ENCODE assay signal across 27 mouse cellular contexts in the genomic region with DNA sequence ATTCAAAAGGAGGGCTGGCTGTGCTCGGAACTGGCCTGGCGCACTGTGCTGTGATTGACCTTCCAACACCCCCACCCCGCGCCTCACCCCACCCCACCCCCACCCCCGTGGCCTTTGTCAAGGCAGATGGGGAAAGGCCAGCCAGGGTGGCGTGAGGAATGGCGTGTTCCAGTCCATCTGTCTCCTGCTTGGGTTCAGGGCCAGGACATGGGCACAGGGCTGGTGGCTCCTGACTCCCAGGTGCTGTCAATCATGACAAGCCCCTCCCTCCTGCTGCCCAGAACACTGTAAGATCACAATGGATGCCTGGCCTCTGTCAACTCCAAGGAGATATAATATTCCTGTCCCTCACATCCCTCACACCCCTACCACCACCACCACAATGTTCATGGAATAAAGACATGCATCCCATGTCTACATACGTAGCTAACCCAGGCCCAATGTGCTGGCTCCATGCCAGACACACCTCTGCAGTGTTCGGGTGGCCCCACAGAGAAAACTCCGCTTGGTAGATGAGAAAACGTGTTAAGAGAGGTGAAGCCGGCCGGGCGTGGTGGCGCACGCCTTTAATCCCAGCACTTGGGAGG. TPM values are rescaled to one million over a fixed set of nuclear protein-coding genes. Genes with fewer than 3 reads are reported as not detected.
A peak's percentile ranks its signal among the peaks of the same experiment; 100 is the strongest.
DNase-seq lines count a peak whose midpoint lies in the region; ATAC-seq lines count a peak whose summit lies in the region.
"Had no signal": no experiment of that assay in that cellular context is flagged by ENCODE, and none has a peak within 500 bp of the region (broad histone marks: within the 10 kb centered on the region; RNA-seq: fewer than 3 reads in every experiment).

No protein-coding gene starts in this region.

- no peak for ATAC-seq in neural tube, embryonic 15.5 days (ENCODE audit: low FRiP score)
- ATAC-seq: forebrain, postnatal 0 days; intestine, embryonic 15.5 days; liver, embryonic 12.5 days had no signal

- no peak overlapping the region for H3K4me2 ChIP-seq in neural tube, embryonic 15.5 days
- H3K4me2 ChIP-seq: embryonic facial prominence, embryonic 15.5 days; heart, embryonic 12.5 days; hindbrain, embryonic 15.5 days; intestine, embryonic 15.5 days; limb, embryonic 12.5 days; liver, embryonic 12.5 days; lung, embryonic 14.5 days; midbrain, embryonic 12.5 days; stomach, embryonic 15.5 days had no signal

- no peaks in the 10 kb centered on the region for H3K27me3 ChIP-seq in neural tube, embryonic 15.5 days (replicated peaks)
- H3K27me3 ChIP-seq: embryonic facial prominence, embryonic 15.5 days; hindbrain, embryonic 15.5 days; intestine, embryonic 15.5 days; limb, embryonic 12.5 days; liver, embryonic 12.5 days; midbrain, embryonic 12.5 days; stomach, embryonic 15.5 days had no signal

- H3K27ac ChIP-seq in neural tube, embryonic 15.5 days (replicated peaks) = no peak overlapping the region
- H3K27ac ChIP-seq: embryonic facial prominence, embryonic 15.5 days; gastrocnemius, adult 2 months; hindbrain, embryonic 15.5 days; intestine, embryonic 15.5 days; limb, embryonic 12.5 days; liver, embryonic 12.5 days; macrophage; midbrain, embryonic 12.5 days; stomach, embryonic 15.5 days had no signal

- no peak overlapping the region for H3K9ac ChIP-seq in neural tube, embryonic 15.5 days (replicated peaks)
- H3K9ac ChIP-seq: embryonic facial prominence, embryonic 15.5 days; forebrain, postnatal 0 days; heart, embryonic 12.5 days; hindbrain, embryonic 15.5 days; intestine, embryonic 15.5 days; limb, embryonic 12.5 days; liver, embryonic 12.5 days; lung, embryonic 14.5 days; midbrain, embryonic 12.5 days; stomach, embryonic 15.5 days had no signal

- no peaks in the 10 kb centered on the region for H3K4me1 ChIP-seq in neural tube, embryonic 15.5 days
- H3K4me1 ChIP-seq: intestine, embryonic 15.5 days; liver, embryonic 12.5 days had no signal

- DNase-seq in heart, adult 11 months = peak; percentile 88
- DNase-seq in heart, postnatal 4 days = no peak
- peak; percentile 24 for DNase-seq in neural tube, embryonic 10.5 days (ENCODE audit: extremely low spot score, low spot score)
- DNase-seq in brain, adult 2 months (ENCODE audit: low read depth, low spot score) = peak; percentile 79
- DNase-seq in gastrocnemius, adult 8-10 months (ENCODE audit: low spot score in 2 of 2) = no peak
- DNase-seq in gastrocnemius, adult 18-20 months (ENCODE audit: low spot score) = no peak
- DNase-seq: adrenal gland, postnatal 36 days; forebrain, postnatal 0 days; gastrocnemius, adult 2 months; heart, postnatal 14 days; kidney, adult 9 months; kidney, postnatal 4 days; layer of hippocampus, adult 9-11 months; lung, embryonic 14.5 days; right cerebral cortex, postnatal 25 days; thymus, adult 2 months had no signal

- no peak overlapping the region for H3K4me3 ChIP-seq in neural tube, embryonic 15.5 days (replicated peaks)
- H3K4me3 ChIP-seq: embryonic facial prominence, embryonic 15.5 days; gastrocnemius, adult 2 months; heart, embryonic 12.5 days; hindbrain, embryonic 15.5 days; intestine, embryonic 15.5 days; limb, embryonic 12.5 days; liver, embryonic 12.5 days; midbrain, embryonic 12.5 days; stomach, embryonic 15.5 days had no signal

- no peaks in the 10 kb centered on the region for H3K9me3 ChIP-seq in neural tube, embryonic 15.5 days (replicated peaks)
- H3K9me3 ChIP-seq: embryonic facial prominence, embryonic 15.5 days; hindbrain, embryonic 15.5 days; intestine, embryonic 15.5 days; limb, embryonic 12.5 days; liver, embryonic 12.5 days; midbrain, embryonic 12.5 days; stomach, embryonic 15.5 days had no signal

- H3K36me3 ChIP-seq in neural tube, embryonic 15.5 days = no peaks in the 10 kb centered on the region
- H3K36me3 ChIP-seq: embryonic facial prominence, embryonic 15.5 days; G1E; heart, embryonic 12.5 days; hindbrain, embryonic 15.5 days; intestine, embryonic 15.5 days; limb, embryonic 12.5 days; liver, embryonic 12.5 days; midbrain, embryonic 12.5 days; stomach, embryonic 15.5 days had no signal

- 67% methylated on average over 16 of the region's 16 CpGs for WGBS in neural tube, embryonic 15.5 days

RNA-seq across cellular contexts. Expression of a gene that starts 30.0 kb away (rescaled TPM):
- total RNA-seq in heart, postnatal 4 days (2021) = 10 to 100 TPM; 12.6 to 14.6 TPM
- 2.9 and 3.2 TPM in 2 replicates for polyA plus RNA-seq in neural tube, embryonic 15.5 days (2015; fragmentation: Nextera tagmentation; extraction: Ambion mirVana)
- 10 to 100 TPM in 1 of 4 experiments, 1 to 10 TPM in 3; 6.6 to 11.3 (median 8.4) TPM for total RNA-seq in gastrocnemius, adult 8-10 months (2022)
- total RNA-seq in gastrocnemius, adult 18-20 months (2021) = 10 to 100 TPM; 12.4 to 14.9 TPM
- polyA plus RNA-seq: G1E had no signal

Comparison
In these comparisons a context has a peak if more than half of its experiments do, and no peak if none do; other contexts are left out.
1. DNase-seq: peak in heart, adult 11 months (single experiment), neural tube, embryonic 10.5 days (single experiment) and brain, adult 2 months (single experiment); none in heart, postnatal 4 days (single experiment), gastrocnemius, adult 8-10 months (0 of 2) and gastrocnemius, adult 18-20 months (single experiment).